Mouse (Mus musculus) intestine, embryonic 15.5 days (tissue): ENCODE results near the gene Def8. TPM values are rescaled to one million over a fixed set of nuclear protein-coding genes. Genes with fewer than 3 reads are reported as not detected.
A peak's percentile ranks its signal among the peaks of the same experiment; 100 is the strongest.
"Not testable (repeated sequence)": the region's sequence is repeated elsewhere in the genome, so short reads cannot be mapped to it uniquely, and the experiment has no call there.

Source experiments
- ATAC-seq: fragments of 200-750 bp; cut with Nextera tagmentation; 2 replicates; pipeline ENCODE4 v1.8.0; 2017; ENCODE audit warnings: moderate TSS enrichment, moderate library complexity
- H3K27ac ChIP-seq: fragments of 300-500 bp; sonication (generic); 2 replicates; pipeline ENCODE4 v1.5.1; 2015; ENCODE audit warnings: mild to moderate bottlenecking, inconsistent platforms
- H3K27me3 ChIP-seq: fragments of 300-500 bp; sonication (generic); replicated peaks from 2 replicates; pipeline ENCODE4 v1.6.1; 2015; ENCODE audit warnings: inconsistent platforms
- H3K36me3 ChIP-seq: fragments of 300-500 bp; sonication (generic); 2 replicates; pipeline ENCODE4 v1.6.1; 2015; ENCODE audit warnings: inconsistent platforms
- H3K4me1 ChIP-seq: fragments of 300-500 bp; sonication (generic); replicated peaks from 2 replicates; pipeline ENCODE4 v1.6.1; 2015; ENCODE audit warnings: inconsistent platforms
- H3K4me2 ChIP-seq: fragments of 300-500 bp; sonication (generic); replicated peaks from 2 replicates; pipeline ENCODE4 v1.6.1; 2015; ENCODE audit warnings: mild to moderate bottlenecking, inconsistent platforms
- H3K4me3 ChIP-seq: fragments of 300-500 bp; sonication (generic); replicated peaks from 2 replicates; pipeline ENCODE4 v1.5.1; 2015; ENCODE audit warnings: inconsistent platforms
- H3K9ac ChIP-seq: fragments of 300-500 bp; sonication (generic); 2 replicates; pipeline ENCODE4 v1.6.1; 2015; ENCODE audit warnings: inconsistent platforms
- H3K9me3 ChIP-seq: fragments of 300-500 bp; sonication (generic); 2 replicates; pipeline ENCODE4 v1.6.1; 2016; ENCODE audit warnings: inconsistent platforms
- WGBS: fragments of 180-500 bp; shearing (Covaris S2); methylation state at CpG from one replicate; pipeline ENCODE4 v1.1.7; 2015; 5-methylcytosine and 5-hydroxymethylcytosine counted together
- polyA plus RNA-seq: library from polyadenylated mRNA; unstranded; fragments of >200 nt; fragmentation: Nextera tagmentation; extraction: Ambion mirVana; gene quantifications from 2 replicates; pipeline ENCODE4 v1.2.1, GENCODE M21; 2015

The Def8 gene
- polyA plus RNA-seq, 1 experiment from 2014 or later, result 26.0 TPM

DNA sequence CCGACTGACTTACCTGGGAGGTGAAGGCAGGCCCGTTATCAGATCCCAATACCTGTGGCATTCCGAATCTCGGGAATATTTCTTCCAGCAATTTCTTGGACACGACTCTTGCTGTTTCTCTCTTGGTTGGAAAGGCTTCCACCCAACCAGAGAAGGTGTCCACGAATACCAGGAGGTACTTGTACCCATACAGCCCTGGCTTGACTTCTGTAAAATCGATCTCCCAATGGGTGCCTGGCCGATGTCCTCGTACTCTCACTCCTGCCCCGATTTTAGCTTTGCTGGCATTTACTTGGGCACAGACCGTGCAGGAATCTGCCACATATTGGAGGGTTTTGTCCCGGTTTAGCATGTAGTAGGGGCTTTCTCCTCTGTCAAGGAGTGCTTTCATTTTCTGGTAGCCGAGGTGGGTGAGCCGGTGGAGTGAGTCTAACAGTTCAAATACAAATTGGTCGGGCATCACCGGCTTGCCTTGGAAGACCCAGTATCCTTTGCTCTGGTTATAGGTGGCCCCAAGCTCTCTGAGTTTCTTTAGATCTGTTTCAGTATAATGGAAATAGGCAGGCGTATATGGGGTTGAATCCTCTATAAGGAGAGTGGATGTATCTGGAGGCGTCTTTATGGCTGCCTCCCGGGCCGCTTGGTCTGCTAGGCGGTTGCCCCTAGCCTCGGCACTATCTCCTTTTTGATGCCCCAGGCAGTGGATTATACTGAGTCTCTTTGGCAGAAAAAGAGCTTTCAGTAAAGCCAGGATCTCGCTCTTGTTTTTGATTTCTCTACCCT, 5.8 kb downstream of the Def8 start:
- no peak overlapping the region for H3K9ac ChIP-seq
- no peak overlapping the region for H3K4me3 ChIP-seq
- peaks cover 18% of the 10 kb centered on the region; the same call in 1 of the 2 replicates for H3K9me3 ChIP-seq
- no peaks in the 10 kb centered on the region for H3K36me3 ChIP-seq
- no peak overlapping the region for H3K27ac ChIP-seq
- H3K4me2 ChIP-seq, result no peak overlapping the region
- ATAC-seq, result no peak
- H3K4me1 ChIP-seq, result no peaks in the 10 kb centered on the region
- no peaks in the 10 kb centered on the region for H3K27me3 ChIP-seq
- WGBS, result 94% methylated on average over 23 of the region's 23 CpGs

DNA sequence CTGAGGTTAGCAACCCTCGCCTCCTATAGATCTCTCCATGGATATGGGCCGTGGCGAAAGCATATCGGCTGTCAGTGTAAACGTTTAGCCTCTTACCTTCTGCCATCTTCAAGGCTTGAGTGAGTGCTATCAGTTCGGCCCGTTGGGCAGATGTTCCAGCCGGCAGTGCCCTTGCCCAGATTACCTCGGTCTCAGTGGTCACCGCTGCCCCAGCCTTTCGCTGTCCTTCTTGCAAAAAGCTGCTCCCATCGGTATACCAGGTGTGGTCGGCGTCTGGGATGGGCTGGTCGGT, 6.3 kb downstream of the Def8 start:
- H3K27me3 ChIP-seq, ATAC-seq, H3K4me1 ChIP-seq, H3K4me2 ChIP-seq, H3K4me3 ChIP-seq, H3K36me3 ChIP-seq, H3K9ac ChIP-seq, H3K27ac ChIP-seq: not testable (repeated sequence)
- WGBS, result 98% methylated on average over 15 of the region's 15 CpGs
- peaks cover 18% of the 10 kb centered on the region; the same call in 1 of the 2 replicates for H3K9me3 ChIP-seq

DNA sequence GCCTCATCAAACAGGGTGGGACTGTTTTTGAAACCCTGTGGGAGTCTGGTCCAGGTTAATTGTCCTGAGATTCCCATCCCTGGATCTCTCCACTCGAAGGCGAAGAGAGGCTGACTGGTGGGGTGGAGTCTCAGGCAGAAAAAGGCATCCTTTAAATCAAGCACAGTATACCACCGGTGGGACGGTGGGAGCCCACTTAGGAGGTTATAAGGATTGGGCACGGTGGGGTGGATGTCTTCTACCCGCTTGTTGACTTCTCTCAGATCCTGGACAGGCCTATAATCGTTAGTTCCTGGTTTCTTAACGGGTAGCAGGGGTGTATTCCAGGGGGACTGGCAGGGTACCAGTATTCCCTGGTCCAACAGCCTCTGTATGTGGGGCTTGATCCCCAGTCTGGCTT, 7.6 kb downstream of the Def8 start:
- H3K27me3 ChIP-seq, H3K4me2 ChIP-seq, H3K9ac ChIP-seq, H3K4me3 ChIP-seq, H3K36me3 ChIP-seq, H3K27ac ChIP-seq, H3K4me1 ChIP-seq, ATAC-seq: not testable (repeated sequence)
- peaks cover 18% of the 10 kb centered on the region; the same call in 1 of the 2 replicates for H3K9me3 ChIP-seq
- WGBS, result 94% methylated on average over 8 of the region's 8 CpGs

DNA sequence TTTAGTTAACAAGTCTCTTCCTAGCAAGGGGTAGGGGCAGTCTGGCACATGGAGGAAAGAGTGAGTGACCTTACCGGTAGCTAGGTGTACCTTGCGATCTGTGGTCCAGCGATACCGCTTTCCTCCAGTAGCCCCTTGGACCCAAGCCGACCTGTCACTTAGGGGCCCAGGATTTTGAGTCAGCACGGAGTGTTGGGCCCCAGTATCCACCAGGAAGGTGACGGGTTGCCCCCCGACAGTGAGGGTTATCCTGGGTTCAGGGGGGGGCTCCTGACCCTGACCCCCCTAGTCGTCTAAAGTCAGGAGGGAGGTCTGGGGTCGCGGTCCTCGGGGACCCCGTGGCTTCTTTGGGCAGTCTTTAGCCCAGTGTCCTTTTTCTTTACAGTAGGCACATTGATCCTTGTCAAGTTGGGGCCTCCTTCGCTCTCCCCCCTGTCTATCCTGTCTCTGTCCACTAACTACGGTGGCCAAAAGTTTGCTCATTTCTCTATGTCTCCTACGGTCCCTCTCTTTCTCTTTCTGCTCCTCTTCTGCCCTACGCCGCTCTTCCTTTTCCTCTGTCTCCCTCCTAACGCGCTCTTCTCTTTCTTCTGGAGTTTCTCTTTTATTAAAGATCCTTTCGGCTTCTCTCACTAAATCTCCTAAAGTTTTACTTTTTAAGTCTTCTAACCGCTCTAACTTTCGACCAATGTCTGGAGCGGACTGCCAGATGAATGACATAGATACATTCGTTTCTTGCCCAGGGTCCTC, 8.5 kb downstream of the Def8 start:
- Histone ChIP-seq H3K4me3 (no peak overlapping the region), H3K27ac (no peak overlapping the region), H3K4me2 (no peak overlapping the region), H3K9ac (no peak overlapping the region), H3K4me1 (no peaks in the 10 kb centered on the region), H3K27me3 (no peaks in the 10 kb centered on the region), H3K36me3 (no peaks in the 10 kb centered on the region), H3K9me3 (peaks cover 17% of the 10 kb centered on the region; the same call in 1 of the 2 replicates)
- 96% methylated on average over 25 of the region's 25 CpGs for WGBS
- no peak for ATAC-seq

DNA sequence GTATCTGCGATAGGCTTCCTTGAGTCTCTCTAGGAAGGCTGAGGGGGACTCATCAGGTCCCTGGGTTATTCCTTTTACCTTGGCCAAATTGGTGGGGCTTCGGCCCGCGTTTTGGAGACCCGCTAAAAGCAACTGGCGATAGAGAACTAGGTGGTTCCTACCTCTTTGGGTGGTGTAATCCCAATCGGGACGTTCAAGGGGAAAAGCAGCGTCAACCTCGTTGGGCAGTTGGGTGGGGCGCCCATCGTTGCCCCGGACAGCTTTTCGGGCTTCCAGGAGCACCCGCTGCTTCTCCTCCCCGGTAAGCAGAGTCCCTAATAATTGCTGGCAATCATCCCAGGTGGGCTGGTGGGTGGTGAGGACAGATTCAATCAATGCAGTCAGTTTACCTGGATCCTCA, 9.1 kb downstream of the Def8 start:
- ATAC-seq, result no peak
- no peak overlapping the region for H3K4me2 ChIP-seq
- no peaks in the 10 kb centered on the region for H3K4me1 ChIP-seq
- H3K4me3 ChIP-seq, result no peak overlapping the region
- peaks cover 11% of the 10 kb centered on the region; the same call in 1 of the 2 replicates for H3K9me3 ChIP-seq
- no peak overlapping the region for H3K9ac ChIP-seq
- no peaks in the 10 kb centered on the region for H3K27me3 ChIP-seq
- no peaks in the 10 kb centered on the region for H3K36me3 ChIP-seq
- no peak overlapping the region for H3K27ac ChIP-seq
- WGBS, result 94% methylated on average over 16 of the region's 16 CpGs

DNA sequence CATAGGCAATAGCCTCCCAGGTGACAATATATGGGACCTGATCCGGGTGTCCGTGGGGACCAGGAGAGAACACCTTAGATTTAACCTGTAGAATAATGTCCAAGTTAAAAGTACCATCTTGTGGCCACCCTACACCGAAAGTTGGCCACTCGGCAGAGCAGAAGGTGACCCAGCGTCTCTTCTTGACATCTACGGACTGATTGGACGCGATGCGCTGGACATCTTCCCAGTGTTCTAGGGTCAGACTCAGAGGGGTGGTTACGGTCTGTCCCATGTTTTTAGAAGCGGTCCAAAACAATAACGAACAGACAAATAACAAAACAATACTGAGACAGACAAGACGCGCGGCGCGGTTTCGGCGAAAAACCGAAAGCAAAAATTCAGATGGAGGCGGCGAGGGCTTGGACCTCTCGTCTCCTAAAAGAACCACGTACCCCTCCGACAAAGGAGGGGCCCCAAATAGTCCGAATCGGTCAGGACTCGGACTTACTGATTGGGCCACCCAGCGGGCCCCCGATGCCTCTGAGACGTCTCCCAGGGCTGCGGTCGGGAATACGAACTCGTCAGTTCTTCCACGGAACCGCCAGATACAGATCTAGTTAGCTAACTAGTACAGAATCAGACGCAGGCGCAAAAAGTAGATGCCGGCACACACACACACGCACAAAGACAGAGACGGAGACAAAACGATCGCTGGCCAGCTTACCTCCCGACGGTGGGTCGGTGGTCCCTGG, 10.1 kb downstream of the Def8 start:
- H3K9ac ChIP-seq, H3K27ac ChIP-seq, H3K36me3 ChIP-seq, H3K4me2 ChIP-seq, ATAC-seq, H3K4me3 ChIP-seq, H3K27me3 ChIP-seq, H3K4me1 ChIP-seq, H3K9me3 ChIP-seq: not testable (repeated sequence)
- 97% methylated on average over 47 of the region's 47 CpGs for WGBS

DNA sequence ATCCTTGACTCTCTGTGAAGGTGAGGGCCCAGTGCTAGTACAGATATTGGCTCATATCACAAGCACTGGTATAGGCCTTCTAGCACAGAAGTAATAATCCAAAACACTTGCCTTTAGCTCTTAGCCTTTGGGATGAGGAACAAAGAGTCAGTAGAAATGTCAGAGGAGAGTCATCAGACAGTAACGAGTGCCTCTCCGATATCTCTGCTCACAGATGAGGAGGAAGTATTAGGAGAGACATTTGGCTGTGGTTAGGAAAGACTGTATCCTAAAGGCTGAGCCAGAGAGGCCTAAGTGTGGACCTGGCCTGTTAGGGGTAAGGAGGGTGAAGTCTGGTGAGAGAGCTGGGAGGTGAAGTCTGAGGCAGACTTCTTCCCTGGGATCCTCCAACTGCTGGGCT, 18.5 kb downstream of the Def8 start:
- H3K4me2 ChIP-seq, result no peak overlapping the region
- H3K27me3 ChIP-seq, result no peaks in the 10 kb centered on the region
- no peak overlapping the region for H3K4me3 ChIP-seq
- no peaks in the 10 kb centered on the region for H3K36me3 ChIP-seq
- WGBS, result 97% methylated on average over 2 of the region's 2 CpGs
- ATAC-seq, result no peak
- H3K9me3 ChIP-seq, result no peaks in the 10 kb centered on the region
- H3K4me1 ChIP-seq, result peaks cover 7% of the 10 kb centered on the region; the same call in 1 of the 2 replicates
- H3K9ac ChIP-seq, result no peak overlapping the region
- no peak overlapping the region for H3K27ac ChIP-seq

DNA sequence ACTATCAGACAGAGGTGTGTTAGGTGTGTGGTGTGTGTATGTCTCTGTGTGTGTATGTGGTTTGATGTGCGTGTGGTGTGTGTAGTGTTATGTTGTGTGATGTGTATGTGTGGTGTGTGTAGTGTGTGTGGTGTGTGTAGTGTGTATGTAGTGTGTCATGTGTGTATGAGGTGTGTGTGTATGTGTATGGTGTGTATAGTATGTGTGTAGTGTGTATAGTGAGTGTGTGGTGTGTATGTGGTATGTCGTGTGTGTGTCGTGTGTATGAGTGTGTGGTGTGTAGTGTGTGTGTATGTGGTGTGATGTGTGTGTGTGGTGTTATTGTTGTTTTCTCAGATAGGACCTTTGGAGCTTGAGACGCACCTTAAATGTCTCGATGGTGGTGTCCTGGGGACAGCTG, 19.0 kb downstream of the Def8 start:
- Histone ChIP-seq H3K9ac (no peak overlapping the region), H3K4me1 (peaks cover 7% of the 10 kb centered on the region; the same call in 1 of the 2 replicates), H3K36me3 (no peaks in the 10 kb centered on the region), H3K27ac (no peak overlapping the region), H3K4me2 (peak overlapping the region; percentile 83), H3K4me3 (peak overlapping the region; percentile 75), H3K27me3 (no peaks in the 10 kb centered on the region), H3K9me3 (no peaks in the 10 kb centered on the region)
- WGBS, result 82% methylated on average over 5 of the region's 5 CpGs
- no peak; the same call in 1 of the 2 replicates for ATAC-seq

DNA sequence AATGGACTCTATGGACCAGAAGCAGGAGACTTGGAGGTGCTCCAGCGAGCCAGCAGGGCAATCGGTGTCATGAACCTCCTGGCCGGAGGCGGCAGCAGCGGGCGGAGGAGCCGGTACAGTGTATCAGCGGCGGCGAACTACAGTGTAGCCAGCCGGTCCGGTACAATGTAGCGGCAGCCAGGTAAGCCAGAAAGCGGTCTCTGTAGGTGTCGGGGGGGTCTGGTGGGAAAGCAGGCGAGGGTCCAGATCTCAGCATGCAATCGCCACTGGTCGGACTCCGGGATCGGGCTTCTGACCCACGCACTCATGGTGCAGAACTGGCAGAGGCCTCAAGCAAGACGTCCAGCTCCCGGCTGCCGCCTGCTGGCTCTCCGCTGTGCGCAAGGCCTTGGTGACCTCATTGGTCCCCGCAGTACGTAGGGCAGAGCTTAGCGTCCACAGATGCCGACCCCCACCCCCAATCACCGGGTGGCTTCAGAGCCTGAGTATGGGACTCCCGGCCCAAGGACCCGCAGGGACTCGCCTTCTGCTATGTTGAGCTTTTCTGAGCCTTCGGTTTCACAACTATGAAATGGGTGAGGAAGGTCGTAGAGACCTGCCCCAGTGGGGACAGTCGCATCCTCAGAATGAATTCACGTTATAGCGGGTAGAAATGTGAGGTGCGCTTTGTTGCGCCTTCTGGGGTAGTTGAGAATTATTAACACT, 19.7 kb downstream of the Def8 start:
- WGBS, result under 1% methylated on average over 41 of the region's 41 CpGs
- peak overlapping the region; percentile 92 for H3K9ac ChIP-seq
- no peaks in the 10 kb centered on the region for H3K36me3 ChIP-seq
- ATAC-seq, result peak; percentile 98
- peak overlapping the region; percentile 81 for H3K27ac ChIP-seq
- peaks cover 7% of the 10 kb centered on the region; the same call in 1 of the 2 replicates for H3K4me1 ChIP-seq
- H3K9me3 ChIP-seq, result no peaks in the 10 kb centered on the region
- H3K4me3 ChIP-seq, result peak overlapping the region; percentile 75
- no peaks in the 10 kb centered on the region for H3K27me3 ChIP-seq
- peak overlapping the region; percentile 83 for H3K4me2 ChIP-seq

DNA sequence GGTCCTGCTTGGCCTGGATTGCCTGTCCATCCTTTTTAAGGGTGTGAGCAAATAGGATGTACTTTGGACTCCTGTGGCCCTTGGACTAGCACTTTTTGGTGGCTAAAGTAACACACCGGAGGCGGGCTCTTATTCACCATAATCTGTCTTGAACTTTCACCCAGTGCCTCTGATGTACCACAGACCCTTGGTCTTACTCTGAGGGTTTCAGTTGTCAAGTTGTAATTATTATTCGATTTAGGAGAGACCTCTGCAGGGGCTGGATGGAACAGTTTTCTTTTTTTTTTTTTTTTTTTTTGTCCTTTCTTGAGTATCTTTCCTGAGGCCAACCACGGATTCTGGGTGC, 20.2 kb downstream of the Def8 start:
- no peaks in the 10 kb centered on the region for H3K27me3 ChIP-seq
- peak; percentile 30 for ATAC-seq
- H3K9ac ChIP-seq, result peak overlapping the region; percentile 92
- H3K9me3 ChIP-seq, result no peaks in the 10 kb centered on the region
- 12% methylated on average over 4 of the region's 4 CpGs for WGBS
- H3K4me2 ChIP-seq, result peak overlapping the region; percentile 83
- no peaks in the 10 kb centered on the region for H3K36me3 ChIP-seq
- peak overlapping the region; percentile 81; the same call in 1 of the 2 replicates for H3K27ac ChIP-seq
- H3K4me1 ChIP-seq, result peaks cover 7% of the 10 kb centered on the region; the same call in 1 of the 2 replicates
- peak overlapping the region; percentile 75 for H3K4me3 ChIP-seq

DNA sequence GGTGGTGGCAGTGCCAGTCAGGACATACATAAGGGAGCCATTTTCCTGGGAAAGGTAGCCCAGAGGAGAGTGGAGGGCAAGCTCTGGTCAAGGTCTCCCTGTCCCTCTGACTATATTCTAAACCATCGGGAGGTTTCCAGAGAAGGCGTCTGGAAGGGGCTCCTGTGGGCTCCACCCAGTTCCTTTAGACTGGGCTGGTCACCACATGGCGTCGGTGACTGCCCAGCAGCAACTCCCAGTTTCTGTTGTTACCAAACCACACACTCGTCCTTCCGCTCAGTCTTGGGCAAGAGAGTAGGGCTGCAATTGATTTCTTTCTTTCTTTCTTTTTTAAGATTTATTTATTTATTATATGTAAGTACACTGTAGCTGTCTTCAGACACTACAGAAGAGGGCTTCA, 20.8 kb downstream of the Def8 start:
- no peak overlapping the region for H3K27ac ChIP-seq
- H3K36me3 ChIP-seq, result no peaks in the 10 kb centered on the region
- H3K4me1 ChIP-seq, result peaks cover 7% of the 10 kb centered on the region; the same call in 1 of the 2 replicates
- H3K9ac ChIP-seq, result no peak overlapping the region
- H3K4me3 ChIP-seq, result no peak overlapping the region
- H3K9me3 ChIP-seq, result no peaks in the 10 kb centered on the region
- no peaks in the 10 kb centered on the region for H3K27me3 ChIP-seq
- 89% methylated on average over 6 of the region's 6 CpGs for WGBS
- ATAC-seq, result no peak
- 0 out of 2 replicates have a peak overlapping the region, but pooled peaks have one; percentile 83 for H3K4me2 ChIP-seq

DNA sequence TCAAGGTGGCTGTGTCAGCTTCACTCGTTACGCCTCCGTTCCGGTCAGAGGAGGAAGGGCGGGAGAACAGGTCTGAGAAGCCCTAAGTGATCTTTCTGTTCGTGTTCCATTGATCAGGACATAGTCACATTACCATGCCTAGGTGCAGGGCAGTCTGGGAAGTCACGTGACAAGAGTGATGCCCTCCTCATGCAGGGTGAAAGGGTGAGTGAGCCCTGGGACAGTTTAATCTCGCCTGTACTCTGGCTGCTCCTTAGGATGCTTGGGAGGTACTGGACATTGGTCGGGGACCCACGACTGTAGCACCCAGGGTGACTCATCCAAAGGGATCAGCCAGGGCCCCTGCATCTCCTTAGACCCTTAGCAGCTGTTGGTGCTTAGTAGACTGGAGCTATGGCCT, 22.7 kb downstream of the Def8 start:
- H3K9me3 ChIP-seq, result no peaks in the 10 kb centered on the region
- H3K36me3 ChIP-seq, result no peaks in the 10 kb centered on the region
- no peaks in the 10 kb centered on the region for H3K27me3 ChIP-seq
- peaks cover 7% of the 10 kb centered on the region; the same call in 1 of the 2 replicates for H3K4me1 ChIP-seq
- H3K4me3 ChIP-seq, result no peak overlapping the region
- no peak overlapping the region for H3K9ac ChIP-seq
- 81% methylated on average over 10 of the region's 10 CpGs for WGBS
- no peak overlapping the region for H3K4me2 ChIP-seq
- ATAC-seq, result no peak
- no peak overlapping the region for H3K27ac ChIP-seq
